Mouse (Mus musculus) myocyte (in vitro differentiated cells): ENCODE measurements around the gene Klhl6.

Experiments used
- CEBPB ChIP-seq: IDR thresholded peaks from 2 replicates; pipeline ENCODE4 v1.6.1; 2011; ENCODE audit warnings: mild to moderate bottlenecking, moderate library complexity; ENCODE audit not compliant: poor library complexity, insufficient read depth, severe bottlenecking
- E2F4 ChIP-seq: IDR thresholded peaks from one replicate; pipeline ENCODE4 v1.6.1; 2011; ENCODE audit warnings: mild to moderate bottlenecking, control low read depth, moderate library complexity; ENCODE audit not compliant: insufficient read depth
- MAX ChIP-seq: IDR thresholded peaks from one replicate; pipeline ENCODE4 v1.6.1; 2011; ENCODE audit warnings: low read depth, mild to moderate bottlenecking, control low read depth
- MYOD1 ChIP-seq, 3 experiments: IDR thresholded peaks; one replicate each; pipeline ENCODE4 v1.6.1; 2011; ENCODE audit warnings: control low read depth in 2 of 3, low read depth in 2 of 3, mild to moderate bottlenecking in 2 of 3, moderate library complexity in 1 of 3; ENCODE audit not compliant: insufficient read length in 2 of 3, control insufficient read depth in 1 of 3
- MYOG ChIP-seq, 3 experiments: IDR thresholded peaks; one replicate each; pipeline ENCODE4 v1.6.1; 2011; ENCODE audit warnings: control low read depth in 2 of 3, low read depth in 2 of 3, mild to moderate bottlenecking in 2 of 3; ENCODE audit not compliant: insufficient read length in 2 of 3, control insufficient read depth in 1 of 3, insufficient read depth in 1 of 3
- POLR2A ChIP-seq: IDR thresholded peaks from one replicate; pipeline ENCODE4 v1.6.1; 2011; ENCODE audit warnings: low read depth, mild to moderate bottlenecking, control low read depth, moderate library complexity; ENCODE audit not compliant: insufficient read length
- POLR2AphosphoS2 ChIP-seq: IDR thresholded peaks from one replicate; pipeline ENCODE4 v1.6.1; 2011; ENCODE audit warnings: low read depth, control low read depth; ENCODE audit not compliant: insufficient read length
- SRF ChIP-seq: IDR thresholded peaks from one replicate; pipeline ENCODE4 v1.6.1; 2011; ENCODE audit warnings: low read depth; ENCODE audit not compliant: control insufficient read depth, insufficient read length
- TCF12 ChIP-seq: IDR thresholded peaks from one replicate; pipeline ENCODE4 v1.6.1; 2011; ENCODE audit warnings: mild to moderate bottlenecking, control low read depth; ENCODE audit not compliant: poor library complexity, insufficient read depth, severe bottlenecking
- TCF3 ChIP-seq: IDR thresholded peaks from one replicate; pipeline ENCODE4 v1.6.1; 2011; ENCODE audit warnings: low read depth, control low read depth; ENCODE audit not compliant: insufficient read length
- USF1 ChIP-seq: IDR thresholded peaks from one replicate; pipeline ENCODE4 v1.6.1; 2011; ENCODE audit warnings: low read depth, mild to moderate bottlenecking, control low read depth, moderate library complexity

GRCm38 (mm10) chr16:19969506-19969905 is 13.3 kb downstream of the Klhl6 start:
- no peak for TF ChIP-seq TCF12
- TF ChIP-seq MYOG (IDR thresholded peaks at IDR 0.05; ENCODE audit: control insufficient read depth in 1 of 3, insufficient read depth in 1 of 3, insufficient read length in 2 of 3, low read depth in 2 of 3): no peak
- TF ChIP-seq POLR2A: no peak
- no peak for TF ChIP-seq POLR2AphosphoS2
- TF ChIP-seq MAX: no peak
- no peak for TF ChIP-seq CEBPB
- no peak for TF ChIP-seq E2F4
- no peak for TF ChIP-seq USF1
- no peak for TF ChIP-seq MYOD1 (IDR thresholded peaks at IDR 0.05; ENCODE audit: control insufficient read depth in 1 of 3, insufficient read length in 2 of 3, low read depth in 2 of 3)
- no peak for TF ChIP-seq SRF
- TF ChIP-seq TCF3: no peak
